Mouse (Mus musculus): ENCODE measurements around the gene Yipf4.
"Not testable (repeated sequence)": the region's sequence is repeated elsewhere in the genome, so short reads cannot be mapped to it uniquely, and the experiment has no call there.

- not testable (repeated sequence) for TF ChIP-seq CTCF, EP300 (IDR thresholded peaks at IDR 0.05)
Observed at GRCm38 (mm10) chr17:74467981-74468380, 21.3 kb upstream of the Yipf4 start.
